Mouse (Mus musculus): ENCODE data around the gene Ifnar1. TPM values are rescaled to one million over a fixed set of nuclear protein-coding genes. Genes with fewer than 3 reads are reported as not detected.

The Ifnar1 gene
- polyA plus RNA-seq, 1 experiment: 29.7 TPM

- no peak overlapping the region for H3K4me3 ChIP-seq (replicated peaks; ENCODE audit: extremely low read depth, low read depth, low read length)
- WGBS: 63% methylated on average over 9 of the region's 9 CpGs
- DNase-seq: no peak
- TF ChIP-seq POLR2A (IDR thresholded peaks at IDR 0.05; ENCODE audit: borderline replicate concordance, extremely low read depth, low read depth, low read length) (no peak), CTCF (IDR thresholded peaks at IDR 0.05; ENCODE audit: insufficient read depth, low read length) (no peak)
- H3K4me1 ChIP-seq (ENCODE audit: control insufficient read depth, insufficient read depth, low read length): peaks cover 32% of the 10 kb centered on the region
These were observed 67.0 kb downstream of the Ifnar1 start for GRCm38 (mm10) chr16:91552072-91552471.

GRCm38 (mm10) chr16:91553625-91554024 is 68.6 kb downstream of the Ifnar1 start:
- H3K4me1 ChIP-seq (ENCODE audit: control insufficient read depth, insufficient read depth, low read length): peaks cover 29% of the 10 kb centered on the region
- peak; percentile 42 for DNase-seq
- TF ChIP-seq POLR2A (IDR thresholded peaks at IDR 0.05; ENCODE audit: borderline replicate concordance, extremely low read depth, low read depth, low read length) (peak; percentile 9; the same call in 1 of the 2 replicates), CTCF (IDR thresholded peaks at IDR 0.05; ENCODE audit: insufficient read depth, low read length) (no peak)
- WGBS: 32% methylated on average over 12 of the region's 12 CpGs
- no peak overlapping the region for H3K4me3 ChIP-seq (replicated peaks; ENCODE audit: extremely low read depth, low read depth, low read length)

GRCm38 (mm10) chr16:91555017-91555605 is 70.1 kb downstream of the Ifnar1 start:
- no peak overlapping the region for H3K4me3 ChIP-seq (replicated peaks; ENCODE audit: extremely low read depth, low read depth, low read length)
- WGBS: 84% methylated on average over 8 of the region's 8 CpGs
- no peak for TF ChIP-seq POLR2A (IDR thresholded peaks at IDR 0.05; ENCODE audit: borderline replicate concordance, extremely low read depth, low read depth, low read length)
- no peak for TF ChIP-seq CTCF (IDR thresholded peaks at IDR 0.05; ENCODE audit: insufficient read depth, low read length)
- DNase-seq: no peak
- H3K4me1 ChIP-seq (ENCODE audit: control insufficient read depth, insufficient read depth, low read length): peaks cover 26% of the 10 kb centered on the region

- Histone ChIP-seq H3K4me1 (ENCODE audit: control insufficient read depth, insufficient read depth, low read length) (peaks cover 20% of the 10 kb centered on the region), H3K4me3 (replicated peaks; ENCODE audit: extremely low read depth, low read depth, low read length) (no peak overlapping the region)
- WGBS: 72% methylated on average over 15 of the region's 15 CpGs
- DNase-seq: no peak
- no peak for TF ChIP-seq POLR2A (IDR thresholded peaks at IDR 0.05; ENCODE audit: borderline replicate concordance, extremely low read depth, low read depth, low read length)
- TF ChIP-seq CTCF (IDR thresholded peaks at IDR 0.05; ENCODE audit: insufficient read depth, low read length): no peak
These were observed 71.6 kb downstream of the Ifnar1 start for GRCm38 (mm10) chr16:91556659-91557058.

Other genes starting within 250 kb of the Ifnar1 start
- gene Olig1, start 215.5 kb upstream of the Ifnar1 start, polyA plus RNA-seq (2012; rRNA removed): 0.05 and 0.25 TPM in 2 replicates
- 91.2 and 96.3 TPM in 2 replicates for gene Ifnar2, start 112.5 kb upstream of the Ifnar1 start, polyA plus RNA-seq (2012; rRNA removed)
- not detected in 2 replicates for gene Gm21970, start 93.5 kb upstream of the Ifnar1 start, polyA plus RNA-seq (2012; rRNA removed)
- 46.5 and 53.1 TPM in 2 replicates for gene Il10rb, start 79.1 kb upstream of the Ifnar1 start, polyA plus RNA-seq (2012; rRNA removed)
- 32.4 and 37.9 TPM in 2 replicates for gene Ifngr2, start 61.8 kb downstream of the Ifnar1 start, polyA plus RNA-seq (2012; rRNA removed)
- gene Tmem50b, start 112.6 kb downstream of the Ifnar1 start, polyA plus RNA-seq (2012; rRNA removed): 87.2 and 111 TPM in 2 replicates
- 1.3 and 1.7 TPM in 2 replicates for gene Dnajc28, start 133.8 kb downstream of the Ifnar1 start, polyA plus RNA-seq (2012; rRNA removed)
- 19.1 and 29.5 TPM in 2 replicates for gene Gart, start 161.7 kb downstream of the Ifnar1 start, polyA plus RNA-seq (2012; rRNA removed)
- 144 and 200 TPM in 2 replicates for gene Son, start 162.3 kb downstream of the Ifnar1 start, polyA plus RNA-seq (2012; rRNA removed)
- gene Donson, start 203.5 kb downstream of the Ifnar1 start, polyA plus RNA-seq (2012; rRNA removed): 5.5 and 6.6 TPM in 2 replicates
- gene Cryzl1, start 243.7 kb downstream of the Ifnar1 start, polyA plus RNA-seq (2012; rRNA removed): 22.3 and 29.8 TPM in 2 replicates
- gene Itsn1, start 244.0 kb downstream of the Ifnar1 start, polyA plus RNA-seq (2012; rRNA removed): 18.4 and 43.7 TPM in 2 replicates

All from lung, adult 2 months (tissue).